Mouse (Mus musculus) intestine, embryonic 14.5 days (tissue): ENCODE results near the gene Ptprg. TPM values are rescaled to one million over a fixed set of nuclear protein-coding genes. Genes with fewer than 3 reads are reported as not detected.

ENCODE experiments used
- ATAC-seq: fragments of 200-750 bp; cut with Nextera tagmentation; replicated peaks from 2 replicates; pipeline ENCODE4 v1.8.0; 2017; ENCODE audit warnings: low read depth, moderate number of reproducible peaks, moderate TSS enrichment, moderate library complexity; ENCODE audit not compliant: low FRiP score, low TSS enrichment
- DNase-seq: peaks from one replicate; pipeline ENCODE4 v3.0.0-alpha.2; 2018; ENCODE audit warnings: low spot score
- H3K27ac ChIP-seq: fragments of 300-500 bp; sonication (generic); 2 replicates; pipeline ENCODE4 v1.5.1; 2014; ENCODE audit warnings: low read depth, mild to moderate bottlenecking, control low read depth
- H3K27me3 ChIP-seq: fragments of 300-500 bp; sonication (generic); replicated peaks from 2 replicates; pipeline ENCODE4 v1.6.1; 2014; ENCODE audit warnings: low read length, control low read depth; ENCODE audit not compliant: control insufficient read depth, insufficient read depth
- H3K36me3 ChIP-seq: fragments of 300-500 bp; sonication (generic); 2 replicates; pipeline ENCODE4 v1.6.1; 2014; ENCODE audit warnings: low read length, control low read depth; ENCODE audit not compliant: control insufficient read depth, insufficient read depth
- H3K4me1 ChIP-seq: fragments of 300-500 bp; sonication (generic); replicated peaks from 2 replicates; pipeline ENCODE4 v1.6.1; 2014; ENCODE audit warnings: low read length, control low read depth, mixed read lengths; ENCODE audit not compliant: control insufficient read depth, insufficient read depth
- H3K4me2 ChIP-seq: fragments of 300-500 bp; sonication (generic); 2 replicates; pipeline ENCODE4 v1.6.1; 2014; ENCODE audit warnings: low read length
- H3K4me3 ChIP-seq: fragments of 300-500 bp; sonication (generic); 2 replicates; pipeline ENCODE4 v1.5.1; 2014; ENCODE audit warnings: low read depth, low read length, control low read depth, mixed read lengths
- H3K9ac ChIP-seq: fragments of 300-500 bp; sonication (generic); 2 replicates; pipeline ENCODE4 v1.6.1; 2014; ENCODE audit warnings: mild to moderate bottlenecking, low read length
- H3K9me3 ChIP-seq: fragments of 300-500 bp; sonication (generic); 2 replicates; pipeline ENCODE4 v1.6.1; 2016; ENCODE audit warnings: low read length, control low read depth; ENCODE audit not compliant: control insufficient read depth
- WGBS: fragments of 180-500 bp; shearing (Covaris S2); extraction: QIAGEN DNeasy Blood & Tissue Kit; methylation state at CpG from one replicate; pipeline ENCODE4 v1.1.7; 2014; 5-methylcytosine and 5-hydroxymethylcytosine counted together
- polyA plus RNA-seq: library from polyadenylated mRNA; unstranded; fragments of >200 nt; fragmentation: Nextera tagmentation; extraction: Ambion mirVana; gene quantifications from 2 replicates; pipeline ENCODE4 v1.2.1, GENCODE M21; 2014

Ptprg gene
- polyA plus RNA-seq, 1 experiment from 2014 or later, result 25.1 TPM

DNA sequence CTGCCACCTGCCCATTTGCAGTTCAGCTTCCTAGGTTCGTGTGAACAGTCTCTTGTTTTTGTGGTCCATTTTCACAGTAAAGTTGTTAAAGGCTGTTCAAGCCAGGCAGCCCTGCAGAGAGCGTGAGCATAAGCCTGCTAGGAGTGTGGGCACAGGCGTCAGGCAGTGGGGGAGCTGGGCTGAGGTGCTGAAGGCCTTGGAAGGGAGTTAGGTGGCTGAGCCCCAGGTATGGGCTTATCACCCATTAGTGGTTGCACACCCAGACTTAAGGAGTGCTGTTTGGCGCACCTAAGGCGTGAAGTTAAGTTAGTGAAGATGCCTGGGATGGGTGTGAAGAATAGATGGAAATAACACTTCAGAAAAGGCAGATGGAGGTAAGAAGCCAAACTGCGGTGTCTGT, 134.8 kb downstream of the Ptprg start:
- no peak for DNase-seq
- WGBS, result 78% methylated on average over 6 of the region's 6 CpGs
- Histone ChIP-seq H3K27ac (no peak overlapping the region), H3K27me3 (no peaks in the 10 kb centered on the region), H3K4me1 (peaks cover 7% of the 10 kb centered on the region), H3K4me3 (no peak overlapping the region), H3K4me2 (no peak overlapping the region), H3K36me3 (no peaks in the 10 kb centered on the region), H3K9ac (no peak overlapping the region), H3K9me3 (no peaks in the 10 kb centered on the region)
- ATAC-seq, result no peak

DNA sequence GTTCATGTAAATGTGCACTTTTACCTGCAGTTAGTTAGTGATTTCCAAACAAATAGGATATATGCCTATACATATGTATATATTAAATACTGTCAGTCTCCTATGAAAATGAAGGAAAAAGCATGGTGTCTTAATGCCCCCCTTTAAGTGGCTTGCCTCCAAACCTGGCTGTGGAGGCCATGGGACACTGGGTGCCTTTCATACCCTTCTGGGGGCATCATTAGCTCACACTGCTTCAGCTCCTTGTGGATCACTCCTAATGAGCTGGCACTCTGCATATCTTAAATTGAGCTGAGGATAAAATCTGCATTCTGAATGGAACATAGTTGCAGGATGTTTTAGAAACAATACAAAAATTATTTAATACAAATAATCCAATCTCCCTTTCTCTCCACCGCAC, 136.7 kb downstream of the Ptprg start:
- Histone ChIP-seq H3K36me3 (no peaks in the 10 kb centered on the region), H3K9me3 (no peaks in the 10 kb centered on the region), H3K9ac (no peak overlapping the region), H3K27me3 (no peaks in the 10 kb centered on the region), H3K27ac (no peak overlapping the region), H3K4me1 (no peaks in the 10 kb centered on the region), H3K4me3 (no peak overlapping the region), H3K4me2 (no peak overlapping the region)
- 93% methylated on average over 1 of the region's 1 CpGs for WGBS
- DNase-seq, result no peak
- ATAC-seq, result no peak

DNA sequence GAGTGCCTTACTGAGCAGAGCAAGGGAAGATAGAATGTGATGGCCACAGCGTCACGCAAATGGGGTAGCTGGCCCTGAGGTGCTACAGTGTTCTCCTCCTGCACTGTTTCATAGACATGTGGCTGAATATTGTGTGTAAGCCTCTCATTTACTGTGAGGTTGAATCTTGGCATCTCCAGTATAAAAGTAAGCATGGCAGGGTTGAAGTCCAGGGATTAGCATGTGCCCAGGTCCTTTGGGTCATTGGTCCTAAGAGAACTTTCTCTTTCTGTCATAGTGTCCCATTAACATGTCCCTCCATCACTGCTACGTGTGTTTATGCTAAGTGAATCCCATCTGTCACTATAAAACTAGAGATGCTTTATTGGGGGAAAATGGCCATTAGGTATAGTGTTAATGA, 138.2 kb downstream of the Ptprg start:
- no peak overlapping the region for H3K4me2 ChIP-seq
- H3K9me3 ChIP-seq, result no peaks in the 10 kb centered on the region
- no peak overlapping the region for H3K27ac ChIP-seq
- H3K4me3 ChIP-seq, result no peak overlapping the region
- no peak for DNase-seq
- no peak for ATAC-seq
- no peaks in the 10 kb centered on the region for H3K27me3 ChIP-seq
- 89% methylated on average over 3 of the region's 3 CpGs for WGBS
- no peaks in the 10 kb centered on the region for H3K36me3 ChIP-seq
- no peaks in the 10 kb centered on the region for H3K4me1 ChIP-seq
- no peak overlapping the region for H3K9ac ChIP-seq

DNA sequence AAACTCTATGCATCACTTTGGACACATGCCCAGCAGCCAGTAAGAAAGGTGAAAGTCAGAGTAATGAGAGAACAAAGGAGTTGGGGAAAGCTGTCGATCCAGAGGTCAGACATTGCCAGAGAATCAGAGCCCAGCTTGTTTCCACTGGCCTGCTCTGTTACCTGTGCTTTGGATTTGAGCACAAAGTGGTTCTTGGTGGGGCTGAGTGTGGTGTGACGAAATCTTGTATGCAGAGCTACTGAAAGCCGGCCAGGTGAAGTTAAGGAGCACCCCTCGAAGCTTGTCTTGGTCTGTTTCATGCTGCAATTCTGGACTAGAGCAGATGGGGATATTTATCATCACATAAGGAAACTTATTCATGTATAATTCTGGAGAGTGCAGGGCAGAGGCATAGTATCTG, 145.5 kb downstream of the Ptprg start:
- no peak overlapping the region for H3K27ac ChIP-seq
- no peaks in the 10 kb centered on the region for H3K9me3 ChIP-seq
- H3K4me2 ChIP-seq, result no peak overlapping the region
- H3K9ac ChIP-seq, result no peak overlapping the region
- H3K36me3 ChIP-seq, result no peaks in the 10 kb centered on the region
- ATAC-seq, result no peak
- no peak overlapping the region for H3K4me3 ChIP-seq
- no peaks in the 10 kb centered on the region for H3K4me1 ChIP-seq
- no peak for DNase-seq
- 84% methylated on average over 4 of the region's 4 CpGs for WGBS
- H3K27me3 ChIP-seq, result no peaks in the 10 kb centered on the region

DNA sequence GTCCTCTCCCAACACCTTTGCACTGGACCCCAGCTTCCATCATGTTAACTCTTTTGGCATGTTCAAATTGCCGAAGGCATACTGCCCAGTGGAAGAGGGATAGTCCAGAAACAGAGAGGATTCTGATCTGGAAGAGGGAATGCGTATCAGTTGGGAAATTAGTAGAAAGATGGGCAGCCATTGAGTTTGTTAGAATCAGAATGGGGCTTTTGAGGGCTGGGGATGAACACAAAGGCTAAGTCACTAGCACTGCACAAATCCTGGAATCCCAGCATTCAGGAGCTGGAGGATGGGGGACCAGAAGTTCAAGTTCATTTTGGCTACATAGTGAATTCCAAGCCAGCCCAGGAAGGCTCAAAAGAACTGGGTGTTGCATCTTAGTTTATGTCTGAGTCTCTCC, 146.3 kb downstream of the Ptprg start:
- 88% methylated on average over 2 of the region's 2 CpGs for WGBS
- H3K36me3 ChIP-seq, result no peaks in the 10 kb centered on the region

DNA sequence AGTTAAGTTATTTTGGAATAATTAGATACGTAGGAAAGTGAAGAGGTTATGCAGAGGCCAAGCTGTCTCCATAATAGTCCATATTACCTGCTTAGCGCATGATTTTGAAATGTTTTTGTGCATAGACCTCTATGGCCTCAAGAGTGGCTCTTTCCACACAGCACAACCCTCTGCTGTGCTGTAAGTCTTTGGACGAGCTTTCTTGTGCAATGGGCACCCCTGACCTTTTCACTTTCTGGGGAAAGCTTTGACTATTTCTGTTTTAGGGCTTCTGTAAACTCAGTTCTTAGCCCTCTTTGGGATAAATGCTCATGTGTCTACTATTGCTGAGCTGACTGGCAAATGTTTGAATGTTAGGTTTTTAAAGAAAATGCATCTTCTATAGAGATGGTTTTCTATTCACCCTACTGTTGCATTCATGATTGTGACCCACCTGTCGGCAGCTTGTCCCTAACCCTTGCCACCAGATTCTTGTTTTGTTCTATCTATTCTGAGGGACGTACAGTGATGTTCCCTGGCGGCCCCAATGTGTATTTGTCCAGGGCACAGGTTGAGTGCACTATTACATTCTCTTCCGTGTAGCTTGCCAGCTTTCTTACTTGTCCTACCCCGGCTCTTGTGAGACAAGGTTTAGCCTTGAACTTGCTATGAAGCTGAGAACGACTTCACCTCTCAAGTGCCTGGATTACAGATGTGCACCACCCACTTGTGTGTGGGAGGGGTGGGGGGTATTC, 148.4 kb downstream of the Ptprg start:
- WGBS, result 80% methylated on average over 9 of the region's 9 CpGs
- Histone ChIP-seq H3K9ac (no peak overlapping the region), H3K4me3 (no peak overlapping the region), H3K9me3 (no peaks in the 10 kb centered on the region), H3K27me3 (no peaks in the 10 kb centered on the region), H3K4me1 (no peaks in the 10 kb centered on the region), H3K4me2 (no peak overlapping the region), H3K27ac (no peak overlapping the region), H3K36me3 (no peaks in the 10 kb centered on the region)
- DNase-seq (no peak), ATAC-seq (no peak)

More for the DNA sequence above, 146.3 kb downstream of the Ptprg start:
- H3K27ac ChIP-seq, result no peak overlapping the region
- DNase-seq (no peak), ATAC-seq (no peak)
- no peak overlapping the region for H3K4me2 ChIP-seq
- H3K4me3 ChIP-seq, result no peak overlapping the region
- H3K9ac ChIP-seq, result no peak overlapping the region
- H3K9me3 ChIP-seq, result no peaks in the 10 kb centered on the region
- no peaks in the 10 kb centered on the region for H3K27me3 ChIP-seq
- no peaks in the 10 kb centered on the region for H3K4me1 ChIP-seq

DNA sequence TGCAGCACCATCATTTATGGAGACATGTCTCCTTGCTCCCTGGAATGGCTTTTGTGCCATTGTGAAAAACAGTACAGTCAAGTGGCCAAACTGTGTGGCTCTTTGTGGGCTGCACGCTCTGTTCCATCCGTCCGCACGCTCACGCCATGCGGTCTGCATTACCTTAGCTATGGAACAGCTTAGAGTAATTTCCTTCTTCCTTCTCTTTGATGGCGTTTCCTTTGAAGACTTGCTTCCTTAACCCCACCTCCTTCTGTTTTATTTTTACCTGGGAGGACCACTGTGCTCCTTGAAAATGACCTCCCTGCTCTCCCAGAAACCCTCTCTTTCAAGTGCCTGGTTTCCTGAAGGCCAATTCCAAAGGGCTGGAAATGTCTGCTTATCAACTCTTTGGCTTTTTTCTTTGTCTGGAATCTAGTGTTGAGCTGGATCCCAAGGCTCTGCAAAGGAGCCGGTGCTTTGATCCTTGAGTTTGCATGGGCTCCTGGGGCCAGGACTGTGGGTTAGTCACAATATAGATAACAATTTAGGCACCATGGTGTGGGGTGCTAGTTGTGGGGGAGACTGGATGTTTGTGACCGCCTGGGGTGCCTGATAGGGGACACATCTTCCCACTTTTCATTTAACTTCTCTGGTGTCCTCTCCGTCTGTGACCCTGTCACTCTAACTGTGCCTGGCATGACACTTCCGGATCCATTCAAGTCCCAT, 149.6 kb downstream of the Ptprg start:
- Histone ChIP-seq H3K9me3 (no peaks in the 10 kb centered on the region), H3K4me1 (no peaks in the 10 kb centered on the region), H3K36me3 (no peaks in the 10 kb centered on the region), H3K4me2 (no peak overlapping the region), H3K9ac (no peak overlapping the region), H3K4me3 (no peak overlapping the region), H3K27me3 (no peaks in the 10 kb centered on the region), H3K27ac (no peak overlapping the region)
- DNase-seq (no peak), ATAC-seq (no peak)
- 81% methylated on average over 11 of the region's 11 CpGs for WGBS

DNA sequence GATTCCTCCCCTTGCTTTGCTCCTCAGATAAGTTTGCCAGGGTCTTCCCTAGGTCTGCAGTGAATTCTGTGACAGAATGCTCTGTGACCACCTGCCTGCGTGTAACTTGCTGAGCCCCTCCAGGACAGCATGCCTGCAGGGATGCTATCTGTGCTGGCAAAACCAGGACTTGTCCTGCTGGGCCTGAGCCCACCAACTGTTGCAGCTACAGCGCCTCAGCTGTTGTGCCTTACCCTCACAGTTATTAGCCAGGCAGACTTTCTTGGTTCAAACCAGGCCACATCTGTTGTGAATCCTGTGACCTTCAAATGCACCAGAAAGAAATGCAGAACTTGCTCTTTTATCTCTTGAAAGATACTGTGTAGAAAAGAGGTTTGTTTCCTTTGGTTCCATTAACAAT, 151.5 kb downstream of the Ptprg start:
- no peaks in the 10 kb centered on the region for H3K36me3 ChIP-seq
- H3K9me3 ChIP-seq, result no peaks in the 10 kb centered on the region
- DNase-seq, result no peak
- no peak overlapping the region for H3K9ac ChIP-seq
- no peak overlapping the region for H3K4me2 ChIP-seq
- no peak overlapping the region for H3K27ac ChIP-seq
- H3K4me1 ChIP-seq, result no peaks in the 10 kb centered on the region
- WGBS, result 53% methylated on average over 2 of the region's 2 CpGs
- no peak overlapping the region for H3K4me3 ChIP-seq
- ATAC-seq, result no peak
- no peaks in the 10 kb centered on the region for H3K27me3 ChIP-seq

DNA sequence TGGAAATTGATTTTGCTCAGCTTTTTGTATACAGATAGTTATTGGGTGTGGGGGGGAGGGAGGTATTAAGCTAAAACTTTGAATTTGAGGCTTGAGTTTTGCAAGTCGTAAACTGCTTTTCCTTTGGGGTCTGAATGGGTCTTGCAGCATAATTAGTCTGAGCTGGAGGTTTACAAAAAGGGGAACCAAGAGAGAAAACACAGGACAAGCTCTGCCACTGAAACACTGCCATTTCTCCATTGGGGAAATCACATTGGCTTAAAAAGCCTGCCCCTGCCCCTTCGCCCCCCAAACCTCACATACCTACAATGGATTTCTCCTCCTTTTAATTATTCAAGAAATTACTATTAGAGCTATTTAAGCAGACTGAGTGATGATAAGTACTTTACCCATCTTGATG, 156.0 kb downstream of the Ptprg start:
- 75% methylated on average over 2 of the region's 2 CpGs for WGBS

More for the DNA sequence above, 156.0 kb downstream of the Ptprg start:
- DNase-seq, result no peak
- Histone ChIP-seq H3K9ac (no peak overlapping the region), H3K9me3 (no peaks in the 10 kb centered on the region), H3K4me3 (no peak overlapping the region), H3K36me3 (no peaks in the 10 kb centered on the region), H3K27me3 (no peaks in the 10 kb centered on the region), H3K4me2 (no peak overlapping the region), H3K4me1 (no peaks in the 10 kb centered on the region), H3K27ac (no peak overlapping the region)
- no peak for ATAC-seq
